Mouse (Mus musculus): Measurements from ENCODE around the gene Zfyve9.

- no peak for TF ChIP-seq EP300 (optimal IDR thresholded peaks at IDR 0.05)
- no peak for TF ChIP-seq CTCF (IDR thresholded peaks at IDR 0.05; ENCODE audit: low read depth)
Observed at GRCm38 (mm10) chr4:108637721-108638120, 142.9 kb downstream of the Zfyve9 start.

Measured in stomach, postnatal 0 days (tissue).